Mouse (Mus musculus) urinary bladder, postnatal 10 days (tissue): ENCODE measurements around the gene Syn2.
"Not testable (repeated sequence)": the region's sequence is repeated elsewhere in the genome, so short reads cannot be mapped to it uniquely, and the experiment has no call there.

Source experiments
- DNase-seq: peaks from one replicate; pipeline ENCODE4 v3.0.0; 2022; ENCODE audit warnings: low spot score

Syn2 gene

GRCm38 (mm10) chr6:115174845-115175244, 40.1 kb downstream of the Syn2 start:
- no peak for DNase-seq

- no peak for DNase-seq
These were observed 44.1 kb downstream of the Syn2 start for GRCm38 (mm10) chr6:115178826-115179225.

- DNase-seq = no peak
These were observed 46.4 kb downstream of the Syn2 start for GRCm38 (mm10) chr6:115181094-115181493.

GRCm38 (mm10) chr6:115191111-115191510, 56.4 kb downstream of the Syn2 start:
- DNase-seq = no peak

- no peak for DNase-seq
These were observed 66.1 kb downstream of the Syn2 start for GRCm38 (mm10) chr6:115200753-115201152.

GRCm38 (mm10) chr6:115203029-115203428, 68.3 kb downstream of the Syn2 start:
- no peak for DNase-seq

GRCm38 (mm10) chr6:115210187-115210586, 75.5 kb downstream of the Syn2 start:
- DNase-seq = no peak

GRCm38 (mm10) chr6:115210820-115211219, 76.1 kb downstream of the Syn2 start:
- no peak for DNase-seq

GRCm38 (mm10) chr6:115212132-115212903, 77.6 kb downstream of the Syn2 start:
- DNase-seq = no peak

GRCm38 (mm10) chr6:115213129-115213528, 78.4 kb downstream of the Syn2 start:
- DNase-seq = no peak

- DNase-seq = no peak
These were observed 86.5 kb downstream of the Syn2 start for GRCm38 (mm10) chr6:115221215-115221641.

- DNase-seq = no peak
These were observed 90.8 kb downstream of the Syn2 start for GRCm38 (mm10) chr6:115225519-115225918.

- no peak for DNase-seq
These were observed 92.3 kb downstream of the Syn2 start, which contains the start of gene Gm17482 for GRCm38 (mm10) chr6:115227043-115227442. TSS of gene Gm17482 (plus strand) at chr6:115227343.

GRCm38 (mm10) chr6:115227529-115227928, 92.8 kb downstream of the Syn2 start:
- peak; percentile 38 for DNase-seq

GRCm38 (mm10) chr6:115230557-115230956, 95.9 kb downstream of the Syn2 start:
- no peak for DNase-seq

- DNase-seq = no peak
These were observed 97.1 kb downstream of the Syn2 start for GRCm38 (mm10) chr6:115231836-115232235.

- no peak for DNase-seq
These were observed 97.9 kb downstream of the Syn2 start for GRCm38 (mm10) chr6:115232562-115232961.

- no peak for DNase-seq
These were observed 103.6 kb downstream of the Syn2 start for GRCm38 (mm10) chr6:115238031-115239027.

GRCm38 (mm10) chr6:115239335-115239734, 104.6 kb downstream of the Syn2 start:
- no peak for DNase-seq

- DNase-seq = not testable (repeated sequence)
These were observed 105.7 kb downstream of the Syn2 start for GRCm38 (mm10) chr6:115240431-115240830.

GRCm38 (mm10) chr6:115241131-115241699, 106.5 kb downstream of the Syn2 start:
- no peak for DNase-seq

- DNase-seq = no peak
These were observed 107.2 kb downstream of the Syn2 start for GRCm38 (mm10) chr6:115241939-115242338.
